Mouse (Mus musculus): Measurements from ENCODE around the gene Bmper. TPM values are rescaled to one million over a fixed set of nuclear protein-coding genes. Genes with fewer than 3 reads are reported as not detected.

Gene Bmper
- total and polyA plus RNA-seq, 3 experiments, result 0.11 TPM; not detected in 2

- no peaks in the 10 kb centered on the region for H3K9me3 ChIP-seq (replicated peaks)
- ATAC-seq (ENCODE audit: extremely low read depth, insufficient number of reproducible peaks, low FRiP score, poor library complexity, severe bottlenecking) (no peak), DNase-seq (ENCODE audit: low spot score) (no peak)
- TF ChIP-seq GATA1 (IDR thresholded peaks at IDR 0.05; ENCODE audit: borderline replicate concordance, low read length) (no peak), POLR2AphosphoS5 (IDR thresholded peaks at IDR 0.05; ENCODE audit: insufficient replicate concordance, low read depth, low read length) (no peak), TAL1 (conservative IDR thresholded peaks at IDR 0.05; ENCODE audit: low read depth, low read length) (no peak), GATA2 (IDR thresholded peaks at IDR 0.05; ENCODE audit: borderline replicate concordance, low read depth, low read length) (no peak), CTCF (IDR thresholded peaks at IDR 0.05; ENCODE audit: low read depth, low read length) (no peak)
- H3K4me3 ChIP-seq (ENCODE audit: low read depth, low read length), result no peak overlapping the region
- no peaks in the 10 kb centered on the region for H3K4me1 ChIP-seq (ENCODE audit: insufficient read depth, low read depth, low read length)
- H3K27me3 ChIP-seq (ENCODE audit: insufficient read depth, low read length), result peaks cover 17% of the 10 kb centered on the region
- H3K36me3 ChIP-seq (replicated peaks), result no peaks in the 10 kb centered on the region
Measured at GRCm38 (mm10) chr9:23243869-23244268, 21.0 kb downstream of the Bmper start.

DNA sequence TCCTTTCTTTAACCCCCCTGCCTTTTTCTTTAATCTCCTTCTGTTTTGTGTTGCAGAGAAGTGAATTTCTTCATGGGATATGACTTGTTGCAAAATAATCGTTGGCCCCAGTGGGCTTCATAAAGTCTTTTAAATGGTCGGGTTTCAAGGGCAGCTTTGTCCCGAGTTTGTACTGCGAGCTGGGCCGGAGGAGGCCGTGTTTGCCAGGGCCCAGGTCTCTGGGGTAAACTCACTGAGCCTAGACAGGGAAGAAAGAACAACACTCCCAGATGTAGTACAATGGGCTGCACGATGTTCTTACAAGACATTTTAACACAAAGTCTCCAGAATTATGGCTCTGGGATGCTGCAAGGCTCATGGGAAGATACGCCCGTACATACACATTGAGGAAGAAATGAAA lies 23.5 kb downstream of the Bmper start:
- H3K4me1 ChIP-seq (ENCODE audit: insufficient read depth, low read depth, low read length), result no peaks in the 10 kb centered on the region
- H3K27me3 ChIP-seq (ENCODE audit: insufficient read depth, low read length), result peaks cover 17% of the 10 kb centered on the region
- TF ChIP-seq POLR2AphosphoS5 (IDR thresholded peaks at IDR 0.05; ENCODE audit: insufficient replicate concordance, low read depth, low read length) (no peak), GATA2 (IDR thresholded peaks at IDR 0.05; ENCODE audit: borderline replicate concordance, low read depth, low read length) (no peak), TAL1 (conservative IDR thresholded peaks at IDR 0.05; ENCODE audit: low read depth, low read length) (no peak)
- ATAC-seq (ENCODE audit: extremely low read depth, insufficient number of reproducible peaks, low FRiP score, poor library complexity, severe bottlenecking), result no peak
- H3K4me3 ChIP-seq (ENCODE audit: low read depth, low read length), result no peak overlapping the region
- no peaks in the 10 kb centered on the region for H3K9me3 ChIP-seq (replicated peaks)
- no peaks in the 10 kb centered on the region for H3K36me3 ChIP-seq (replicated peaks)
- no peak for DNase-seq (ENCODE audit: low spot score)

DNA sequence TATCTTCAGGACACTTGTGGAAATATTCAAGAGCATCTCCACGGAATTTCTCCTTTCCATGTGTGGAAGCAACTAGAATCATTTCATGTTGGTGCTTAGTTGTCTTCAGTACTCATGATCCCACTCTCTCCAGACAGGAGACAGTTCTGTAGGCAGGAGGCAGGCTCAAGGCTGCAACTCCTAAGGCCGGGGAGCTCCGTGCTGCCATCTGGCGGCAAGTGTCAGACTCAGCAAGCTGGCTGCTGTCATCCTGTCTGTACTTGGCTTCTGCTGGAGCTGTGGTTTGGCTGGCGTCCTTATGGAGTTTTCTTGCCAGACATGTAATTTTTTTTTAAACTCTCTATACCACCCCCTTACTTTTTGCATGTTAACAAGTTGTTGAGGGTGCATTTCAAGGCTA lies 27.1 kb downstream of the Bmper start:
- H3K9me3 ChIP-seq (replicated peaks), result no peaks in the 10 kb centered on the region
- ATAC-seq (ENCODE audit: extremely low read depth, insufficient number of reproducible peaks, low FRiP score, poor library complexity, severe bottlenecking) (no peak), DNase-seq (ENCODE audit: low spot score) (peak; percentile 43)
- H3K4me1 ChIP-seq (ENCODE audit: insufficient read depth, low read depth, low read length), result no peaks in the 10 kb centered on the region
- peaks cover 12% of the 10 kb centered on the region for H3K27me3 ChIP-seq (ENCODE audit: insufficient read depth, low read length)
- H3K36me3 ChIP-seq (replicated peaks), result no peaks in the 10 kb centered on the region
- no peak overlapping the region for H3K4me3 ChIP-seq (ENCODE audit: low read depth, low read length)
- TF ChIP-seq GATA2 (IDR thresholded peaks at IDR 0.05; ENCODE audit: borderline replicate concordance, low read depth, low read length) (no peak), CTCF (IDR thresholded peaks at IDR 0.05; ENCODE audit: low read depth, low read length) (peak; percentile 88), TAL1 (conservative IDR thresholded peaks at IDR 0.05; ENCODE audit: low read depth, low read length) (no peak), GATA1 (IDR thresholded peaks at IDR 0.05; ENCODE audit: borderline replicate concordance, low read length) (no peak)

GRCm38 (mm10) chr9:23251001-23251400 lies 28.1 kb downstream of the Bmper start:
- H3K9me3 ChIP-seq (replicated peaks), result no peaks in the 10 kb centered on the region
- TF ChIP-seq GATA1 (IDR thresholded peaks at IDR 0.05; ENCODE audit: borderline replicate concordance, low read length) (no peak), TAL1 (conservative IDR thresholded peaks at IDR 0.05; ENCODE audit: low read depth, low read length) (no peak), GATA2 (IDR thresholded peaks at IDR 0.05; ENCODE audit: borderline replicate concordance, low read depth, low read length) (no peak), CTCF (IDR thresholded peaks at IDR 0.05; ENCODE audit: low read depth, low read length) (no peak), POLR2AphosphoS5 (IDR thresholded peaks at IDR 0.05; ENCODE audit: insufficient replicate concordance, low read depth, low read length) (no peak)
- no peaks in the 10 kb centered on the region for H3K36me3 ChIP-seq (replicated peaks)
- H3K27me3 ChIP-seq (ENCODE audit: insufficient read depth, low read length), result peaks cover 6% of the 10 kb centered on the region
- ATAC-seq (ENCODE audit: extremely low read depth, insufficient number of reproducible peaks, low FRiP score, poor library complexity, severe bottlenecking) (no peak), DNase-seq (ENCODE audit: low spot score) (no peak)
- H3K4me1 ChIP-seq (ENCODE audit: insufficient read depth, low read depth, low read length), result no peaks in the 10 kb centered on the region
- no peak overlapping the region for H3K4me3 ChIP-seq (ENCODE audit: low read depth, low read length)

DNA sequence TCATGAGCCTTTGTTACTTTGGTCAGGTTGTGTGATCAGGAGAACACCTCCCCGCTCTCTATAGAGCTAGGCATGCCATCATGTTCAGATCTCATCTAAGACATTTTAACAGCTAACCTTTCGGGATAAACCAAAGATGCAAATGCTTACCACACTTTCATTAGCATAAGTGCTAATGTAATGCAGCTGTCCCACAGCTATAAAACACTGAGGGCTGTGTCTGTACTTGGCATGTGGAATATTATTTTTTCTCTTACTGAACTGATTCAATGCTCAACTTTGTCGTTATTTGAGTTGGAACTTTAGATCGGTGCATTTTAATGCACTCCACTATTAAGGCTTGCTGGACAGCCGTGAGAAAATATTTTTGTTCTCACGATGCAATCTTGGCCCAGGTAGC lies 30.7 kb downstream of the Bmper start:
- no peaks in the 10 kb centered on the region; the same call in 1 of the 2 replicates for H3K27me3 ChIP-seq (ENCODE audit: insufficient read depth, low read length)
- DNase-seq (ENCODE audit: low spot score) (no peak), ATAC-seq (ENCODE audit: extremely low read depth, insufficient number of reproducible peaks, low FRiP score, poor library complexity, severe bottlenecking) (no peak)
- no peak overlapping the region for H3K4me3 ChIP-seq (ENCODE audit: low read depth, low read length)
- H3K9me3 ChIP-seq (replicated peaks), result no peaks in the 10 kb centered on the region
- H3K4me1 ChIP-seq (ENCODE audit: insufficient read depth, low read depth, low read length), result no peaks in the 10 kb centered on the region
- no peaks in the 10 kb centered on the region for H3K36me3 ChIP-seq (replicated peaks)
- TF ChIP-seq TAL1 (conservative IDR thresholded peaks at IDR 0.05; ENCODE audit: low read depth, low read length), result no peak
- TF ChIP-seq CTCF (IDR thresholded peaks at IDR 0.05; ENCODE audit: low read depth, low read length), result no peak
- no peak for TF ChIP-seq POLR2AphosphoS5 (IDR thresholded peaks at IDR 0.05; ENCODE audit: insufficient replicate concordance, low read depth, low read length)

- Histone ChIP-seq H3K36me3 (replicated peaks) (no peaks in the 10 kb centered on the region), H3K4me1 (ENCODE audit: insufficient read depth, low read depth, low read length) (no peaks in the 10 kb centered on the region), H3K27me3 (ENCODE audit: insufficient read depth, low read length) (no peaks in the 10 kb centered on the region; the same call in 1 of the 2 replicates), H3K4me3 (ENCODE audit: low read depth, low read length) (no peak overlapping the region), H3K9me3 (replicated peaks) (no peaks in the 10 kb centered on the region)
- TF ChIP-seq GATA2 (IDR thresholded peaks at IDR 0.05; ENCODE audit: borderline replicate concordance, low read depth, low read length) (no peak), TAL1 (conservative IDR thresholded peaks at IDR 0.05; ENCODE audit: low read depth, low read length) (no peak), CTCF (IDR thresholded peaks at IDR 0.05; ENCODE audit: low read depth, low read length) (no peak), GATA1 (IDR thresholded peaks at IDR 0.05; ENCODE audit: borderline replicate concordance, low read length) (no peak), POLR2AphosphoS5 (IDR thresholded peaks at IDR 0.05; ENCODE audit: insufficient replicate concordance, low read depth, low read length) (no peak)
- DNase-seq (ENCODE audit: low spot score) (no peak), ATAC-seq (ENCODE audit: extremely low read depth, insufficient number of reproducible peaks, low FRiP score, poor library complexity, severe bottlenecking) (no peak)
Measured at GRCm38 (mm10) chr9:23254237-23255214, 31.6 kb downstream of the Bmper start.
